Mouse (Mus musculus) cerebellum, adult 11 months (tissue): Measurements from ENCODE around the gene Arhgap6.
"Not testable (repeated sequence)": the region's sequence is repeated elsewhere in the genome, so short reads cannot be mapped to it uniquely, and the experiment has no call there.

Experiments
- DNase-seq: peaks from one replicate; pipeline ENCODE4 v3.0.0; 2022

Gene Arhgap6

GRCm38 (mm10) chrX:169319945-169320667, 525.2 kb downstream of the Arhgap6 start, which contains the start of gene Hccs:
Gene Hccs, minus strand, starts transcription at chrX:169320372.
- DNase-seq = peak; percentile 82

GRCm38 (mm10) chrX:169320668-169321005, 525.7 kb downstream of the Arhgap6 start:
- DNase-seq = not testable (repeated sequence)

GRCm38 (mm10) chrX:169325929-169326595, 531.2 kb downstream of the Arhgap6 start:
- DNase-seq = no peak

GRCm38 (mm10) chrX:169332264-169332663, 537.4 kb downstream of the Arhgap6 start:
- no peak for DNase-seq

GRCm38 (mm10) chrX:169337559-169337958, 542.7 kb downstream of the Arhgap6 start:
- no peak for DNase-seq

GRCm38 (mm10) chrX:169338213-169338612, 543.3 kb downstream of the Arhgap6 start:
- no peak for DNase-seq
